Mouse (Mus musculus) spleen, adult 2 months (tissue): ENCODE results near the gene Tubg2. TPM values are rescaled to one million over a fixed set of nuclear protein-coding genes. Genes with fewer than 3 reads are reported as not detected.

Experiments used
- DNase-seq, 2 experiments: peaks; one replicate each; pipeline versions ENCODE4 v3.0.0 to v3.0.0-alpha.2; 2012 to 2021; ENCODE audit warnings: low spot score in 2 of 2, low read depth in 1 of 2
- H3K27ac ChIP-seq: fragments of 200-500 bp; 2 replicates; pipeline ENCODE4 v1.5.1; 2012; ENCODE audit warnings: low read length, inconsistent platforms; ENCODE audit not compliant: insufficient read depth
- H3K27me3 ChIP-seq: fragments of 200-500 bp; 2 replicates; pipeline ENCODE4 v1.6.1; 2012; ENCODE audit warnings: mild to moderate bottlenecking, moderate library complexity, low read length, inconsistent platforms; ENCODE audit not compliant: control insufficient read depth, insufficient read depth
- H3K36me3 ChIP-seq: fragments of 200-500 bp; 2 replicates; pipeline ENCODE4 v1.6.1; 2012; ENCODE audit warnings: mild to moderate bottlenecking, low read length, inconsistent platforms; ENCODE audit not compliant: control insufficient read depth, insufficient read depth
- H3K4me1 ChIP-seq: fragments of 200-500 bp; 2 replicates; pipeline ENCODE4 v1.6.1; 2011; ENCODE audit warnings: inconsistent platforms; ENCODE audit not compliant: control insufficient read depth, insufficient read depth, insufficient read length
- H3K4me3 ChIP-seq: fragments of 200-500 bp; 2 replicates; pipeline ENCODE4 v1.5.1; 2011; ENCODE audit warnings: mild to moderate bottlenecking, inconsistent platforms; ENCODE audit not compliant: insufficient read depth, insufficient read length; ENCODE audit errors: extremely low read depth
- CTCF ChIP-seq: fragments of 200-500 bp; IDR thresholded peaks from 2 replicates; pipeline ENCODE4 v1.5.1; 2011; ENCODE audit warnings: mild to moderate bottlenecking, inconsistent platforms; ENCODE audit not compliant: insufficient read depth, insufficient read length, insufficient replicate concordance; ENCODE audit errors: extremely low read depth
- POLR2A ChIP-seq: fragments of 200-500 bp; IDR thresholded peaks from 2 replicates; pipeline ENCODE4 v1.6.1; 2011; ENCODE audit warnings: low read depth, low read length, inconsistent platforms
- WGBS: fragments of 180-500 bp; shearing (Covaris S2); methylation state at CpG from one replicate; pipeline ENCODE4 v1.1.7; 2018; 5-methylcytosine and 5-hydroxymethylcytosine counted together
- polyA plus RNA-seq: library from polyadenylated mRNA; depleted of rRNA; stranded (reverse); fragments of >200 nt; gene quantifications from 2 replicates; pipeline ENCODE4 v1.2.3, GENCODE M21; 2012

Tubg2 gene
- polyA plus RNA-seq, 1 experiment, result 3.6 TPM

- TF ChIP-seq POLR2A (no peak), CTCF (no peak)
- H3K4me1 ChIP-seq, result no peaks in the 10 kb centered on the region
- no peak overlapping the region for H3K4me3 ChIP-seq
- DNase-seq, result no peak
- no peak overlapping the region for H3K27ac ChIP-seq
- no peaks in the 10 kb centered on the region for H3K36me3 ChIP-seq
- H3K27me3 ChIP-seq, result 0 out of 2 replicates have a peak, but pooled peaks cover 3% of the 10 kb centered on the region
- WGBS, result 88% methylated on average over 7 of the region's 7 CpGs
Measured at GRCm38 (mm10) chr11:101137000-101137399, 18.7 kb upstream of the Tubg2 start.

- no peak for DNase-seq
- Histone ChIP-seq H3K4me1 (no peaks in the 10 kb centered on the region), H3K27ac (no peak overlapping the region), H3K27me3 (0 out of 2 replicates have a peak, but pooled peaks cover 3% of the 10 kb centered on the region), H3K4me3 (no peak overlapping the region), H3K36me3 (no peaks in the 10 kb centered on the region)
- TF ChIP-seq POLR2A (no peak), CTCF (no peak)
- 42% methylated on average over 15 of the region's 15 CpGs for WGBS
Measured at GRCm38 (mm10) chr11:101138536-101139181, 17.0 kb upstream of the Tubg2 start.

- no peak for DNase-seq
- Histone ChIP-seq H3K4me3 (peak overlapping the region; percentile 32), H3K4me1 (no peaks in the 10 kb centered on the region), H3K27me3 (0 out of 2 replicates have a peak, but pooled peaks cover 3% of the 10 kb centered on the region), H3K27ac (no peak overlapping the region), H3K36me3 (no peaks in the 10 kb centered on the region)
- WGBS, result 62% methylated on average over 27 of the region's 27 CpGs
- TF ChIP-seq CTCF (no peak), POLR2A (no peak)
Measured at GRCm38 (mm10) chr11:101140164-101140819, 15.4 kb upstream of the Tubg2 start.

GRCm38 (mm10) chr11:101141088-101141487, 14.6 kb upstream of the Tubg2 start:
- no peak overlapping the region for H3K27ac ChIP-seq
- no peaks in the 10 kb centered on the region for H3K36me3 ChIP-seq
- TF ChIP-seq CTCF, result no peak
- no peak overlapping the region for H3K4me3 ChIP-seq
- 90% methylated on average over 8 of the region's 8 CpGs for WGBS
- no peak for DNase-seq
- H3K4me1 ChIP-seq, result no peaks in the 10 kb centered on the region
- H3K27me3 ChIP-seq, result 0 out of 2 replicates have a peak, but pooled peaks cover 3% of the 10 kb centered on the region

- 0 out of 2 replicates have a peak, but pooled peaks cover 3% of the 10 kb centered on the region for H3K27me3 ChIP-seq
- no peak overlapping the region for H3K4me3 ChIP-seq
- H3K36me3 ChIP-seq, result no peaks in the 10 kb centered on the region
- WGBS, result 94% methylated on average over 10 of the region's 10 CpGs
- no peak for TF ChIP-seq POLR2A
- no peak for TF ChIP-seq CTCF
- no peak for DNase-seq
- H3K4me1 ChIP-seq, result no peaks in the 10 kb centered on the region
- H3K27ac ChIP-seq, result no peak overlapping the region
Measured at GRCm38 (mm10) chr11:101142215-101142967, 13.3 kb upstream of the Tubg2 start.

GRCm38 (mm10) chr11:101143338-101144225, 12.1 kb upstream of the Tubg2 start:
- H3K27me3 ChIP-seq, result 0 out of 2 replicates have a peak, but pooled peaks cover 3% of the 10 kb centered on the region
- peak overlapping the region; percentile 81 for H3K27ac ChIP-seq
- TF ChIP-seq CTCF, result no peak
- no peak for TF ChIP-seq POLR2A
- no peaks in the 10 kb centered on the region for H3K36me3 ChIP-seq
- 14% methylated on average over 18 of the region's 19 CpGs for WGBS
- H3K4me3 ChIP-seq, result peak overlapping the region; percentile 61
- H3K4me1 ChIP-seq, result no peaks in the 10 kb centered on the region
- DNase-seq, result peak; percentile 45 to 51
